Mouse (Mus musculus) gastrocnemius, adult 18-20 months (tissue): ENCODE data around the gene Rft1. TPM values are rescaled to one million over a fixed set of nuclear protein-coding genes. Genes with fewer than 3 reads are reported as not detected.

Source experiments
- DNase-seq: peaks from one replicate; pipeline ENCODE4 v3.0.0; 2021; ENCODE audit warnings: low spot score
- total RNA-seq, 2 experiments: library from RNA; stranded (reverse); gene quantifications; 2 replicates each; pipeline ENCODE4 v1.2.3; 2021

The Rft1 gene
- total RNA-seq, 2 experiments from 2014 or later, result 4.7 to 5.1 TPM

GRCm38 (mm10) chr14:30719514-30719913 lies 65.4 kb downstream of the Rft1 start:
- DNase-seq, result no peak

- no peak for DNase-seq
Measured at GRCm38 (mm10) chr14:30721850-30722249, 67.7 kb downstream of the Rft1 start.

- DNase-seq, result no peak
Measured at GRCm38 (mm10) chr14:30722406-30722805, 68.2 kb downstream of the Rft1 start.

- DNase-seq, result no peak
Measured at GRCm38 (mm10) chr14:30731896-30732295, 77.7 kb downstream of the Rft1 start.

GRCm38 (mm10) chr14:30734665-30735064 lies 80.5 kb downstream of the Rft1 start:
- no peak for DNase-seq

- no peak for DNase-seq
Measured at GRCm38 (mm10) chr14:30735810-30736209, 81.7 kb downstream of the Rft1 start.

GRCm38 (mm10) chr14:30736413-30736812 lies 82.3 kb downstream of the Rft1 start:
- no peak for DNase-seq

Other genes with a start within 250 kb of the Rft1 start
- 1 to 10 TPM; 7.2 to 8.1 TPM for gene Dcp1a, start 174.8 kb upstream of the Rft1 start, total RNA-seq
- gene Cacna1d, start 162.9 kb upstream of the Rft1 start, total RNA-seq, result under 1 TPM; 0.26 to 0.37 TPM
- gene Tkt, start 106.0 kb upstream of the Rft1 start, total RNA-seq, result 10 to 100 TPM; 10.8 to 10.9 TPM
- gene Prkcd, start 28.1 kb upstream of the Rft1 start, total RNA-seq, result 10 to 100 TPM in 1 of 2 experiments, 1 to 10 TPM in 1; 7.8 to 10.4 TPM
- gene Sfmbt1, start 60.5 kb downstream of the Rft1 start, total RNA-seq, result 10 to 100 TPM; 11.4 to 14.1 TPM
- 10 to 100 TPM in 1 of 2 experiments, 1 to 10 TPM in 1; 5.9 to 10.2 TPM for gene Tmem110, start 171.2 kb downstream of the Rft1 start, total RNA-seq
- 100 to 1,000 TPM in 1 of 2 experiments, 10 to 100 TPM in 1; 81.2 to 174 TPM for gene Mustn1, start 224.8 kb downstream of the Rft1 start, total RNA-seq
- under 1 TPM; 0.09 to 1.00 TPM for gene Itih4, start 232.1 kb downstream of the Rft1 start, total RNA-seq